Mouse (Mus musculus) spleen, embryonic (tissue): ENCODE results near the gene Ntrk3.

ENCODE experiments used
- CTCF ChIA-PET: fragments of 350-600 bp; sonication (Branson Sonifier 250); formaldehyde crosslinking; loops from one replicate; lab custom pipeline; 2022; lab: Charles Lee

Ntrk3 gene

DNA sequence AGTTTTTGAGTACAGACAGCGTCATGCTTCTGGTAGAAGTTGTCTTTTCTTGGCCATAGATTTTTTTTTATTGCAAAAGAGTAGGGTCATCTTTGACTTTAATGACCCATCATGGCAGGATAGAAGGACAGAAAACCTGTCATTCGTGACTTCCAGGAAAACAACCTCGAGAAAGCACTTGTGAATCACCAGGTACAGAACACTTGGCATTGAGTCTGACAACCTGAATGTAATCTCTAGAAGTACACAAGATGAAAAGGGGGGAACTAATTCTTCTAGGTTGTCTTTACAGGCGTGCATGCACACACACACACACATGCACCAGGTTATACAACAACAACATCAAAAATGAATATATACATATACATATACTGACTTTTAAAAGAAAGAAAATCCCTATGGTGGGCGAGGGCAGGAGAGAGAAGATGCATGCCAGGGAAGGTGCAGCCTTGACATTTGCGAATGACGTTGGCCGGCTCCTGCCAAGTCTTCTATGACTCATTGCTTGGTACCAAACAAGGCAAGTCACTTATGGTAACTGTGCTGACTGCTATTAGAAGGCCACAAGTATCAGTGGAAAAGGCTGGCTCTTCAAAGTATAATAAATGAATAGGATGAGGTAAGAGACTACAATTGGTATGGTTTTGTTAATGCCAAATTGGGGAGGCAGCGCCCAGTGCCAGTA lies 217.4 kb downstream of the Ntrk3 start:
- CTCF ChIA-PET, result no interaction called here

DNA sequence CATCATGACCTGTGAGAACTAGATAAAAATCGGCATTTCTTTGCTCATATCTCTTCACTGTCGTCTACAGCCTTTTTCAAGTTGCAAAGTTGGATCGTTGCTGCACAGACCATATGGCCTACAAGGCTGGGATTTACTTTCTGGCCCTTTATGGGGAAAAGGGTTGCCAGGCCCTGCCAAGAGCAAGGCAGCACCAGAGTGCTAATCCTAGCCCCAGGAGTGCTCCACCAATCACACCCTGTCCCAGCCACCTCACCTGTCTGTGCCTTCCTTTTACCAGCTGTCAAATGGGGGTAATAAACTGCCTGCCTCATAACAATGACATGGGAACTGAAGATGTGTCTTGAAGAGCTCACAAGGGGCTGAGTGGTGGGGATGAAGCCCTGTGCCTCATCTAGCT lies 218.1 kb downstream of the Ntrk3 start:
- CTCF ChIA-PET, result no interaction called here

DNA sequence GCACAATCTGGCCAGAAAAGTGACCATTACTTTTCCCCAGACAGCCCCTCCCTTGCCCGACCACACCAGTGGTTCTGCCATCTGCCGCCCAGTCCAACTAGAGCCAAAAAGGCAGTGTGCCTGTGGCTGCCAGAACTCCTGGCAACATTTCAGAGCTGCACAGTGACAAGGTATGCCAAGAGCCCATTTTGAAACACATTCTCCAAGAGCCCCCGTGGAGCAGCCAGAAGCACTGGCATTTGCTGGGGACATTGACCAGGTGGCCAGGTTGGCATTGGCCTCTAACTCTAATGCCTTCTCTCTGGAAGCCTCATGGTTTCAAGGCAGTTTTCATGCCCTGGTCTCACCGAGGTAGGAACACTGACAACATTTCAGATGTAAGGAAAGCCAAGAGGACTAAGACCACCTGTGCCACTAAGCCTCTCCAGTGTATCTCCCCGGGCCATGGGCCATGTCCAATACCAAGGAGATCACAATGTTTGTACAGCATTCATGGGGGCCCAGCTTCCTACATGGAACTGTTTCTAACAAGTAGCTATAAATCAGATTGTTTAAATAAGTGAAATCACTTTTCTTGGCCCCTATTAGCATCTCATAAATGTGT lies 218.9 kb downstream of the Ntrk3 start:
- CTCF ChIA-PET, result no interaction called here

DNA sequence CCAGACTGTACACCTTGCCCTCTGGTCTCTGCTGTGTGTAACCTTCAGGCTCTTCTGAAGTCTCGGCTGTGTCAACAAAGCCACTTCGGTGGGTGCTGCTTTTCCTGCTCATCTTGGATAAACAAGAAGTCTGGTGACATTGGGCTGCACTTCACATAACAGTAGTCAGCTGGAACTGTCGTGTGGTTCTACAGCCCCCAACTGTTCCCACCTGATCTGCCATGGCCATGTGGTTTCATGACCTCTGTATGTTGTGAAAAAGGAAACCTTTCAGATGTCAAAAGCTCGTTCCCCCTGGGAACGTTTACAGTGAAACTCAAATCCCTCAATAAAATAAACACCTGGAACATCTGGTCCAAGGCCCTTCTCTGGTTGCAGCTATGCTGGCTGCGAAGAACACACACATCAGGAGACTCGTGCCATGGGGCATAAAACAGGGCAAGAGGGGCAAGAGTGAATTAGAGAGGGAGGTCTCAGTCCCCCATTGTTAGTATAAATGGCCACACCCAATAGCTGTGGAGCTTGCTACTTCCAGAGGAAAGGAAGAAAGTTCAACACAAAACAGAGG lies 222.7 kb downstream of the Ntrk3 start:
- CTCF ChIA-PET, result no interaction called here

DNA sequence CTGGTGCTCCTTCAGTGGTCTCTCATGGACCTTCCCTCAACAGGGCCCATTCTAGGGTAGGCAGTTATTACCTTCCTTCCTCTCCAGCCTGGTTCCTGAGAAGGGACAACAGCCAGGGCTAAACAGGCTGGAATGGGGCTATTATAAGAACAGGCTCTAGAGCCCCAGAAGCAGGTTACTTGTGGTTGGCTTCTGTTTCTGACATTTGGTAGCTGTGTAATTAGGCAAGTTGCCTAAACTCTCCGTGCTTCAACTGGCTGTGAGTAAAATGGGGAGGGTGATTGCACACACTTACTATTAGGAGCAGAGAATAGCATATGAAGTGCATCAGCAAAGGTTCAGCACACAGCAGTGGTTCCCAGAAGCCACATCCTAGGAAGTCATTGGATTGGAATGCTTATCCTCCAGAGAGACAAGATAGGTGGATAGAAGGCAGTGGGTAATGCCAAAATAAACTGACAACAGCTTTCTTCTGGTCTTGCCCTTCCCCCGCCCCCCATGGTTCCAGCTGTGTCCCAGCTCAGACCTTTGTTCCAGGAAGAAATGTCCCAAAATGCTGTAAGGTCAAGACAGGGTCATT lies 230.7 kb downstream of the Ntrk3 start:
- CTCF ChIA-PET, result no interaction called here

DNA sequence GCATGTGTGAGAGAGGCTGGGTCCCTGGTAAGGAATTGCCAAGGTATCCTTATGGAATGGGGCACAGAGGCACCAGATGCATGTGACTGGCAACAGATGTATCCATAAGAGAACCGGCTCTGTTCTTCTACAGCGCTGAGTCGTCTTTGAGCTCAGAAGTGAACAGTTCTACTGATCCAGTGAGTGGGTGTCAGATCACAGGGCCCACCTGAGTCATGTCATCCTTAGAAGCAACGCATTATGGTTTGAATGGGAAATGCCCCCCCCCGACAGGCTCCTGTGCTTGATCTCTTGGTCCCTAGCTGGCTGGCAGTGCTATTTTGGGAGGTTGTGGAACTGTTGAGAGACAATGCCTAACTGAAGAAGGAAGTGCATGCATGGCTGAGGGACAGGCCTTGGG lies 236.9 kb downstream of the Ntrk3 start:
- CTCF ChIA-PET, result no interaction called here

DNA sequence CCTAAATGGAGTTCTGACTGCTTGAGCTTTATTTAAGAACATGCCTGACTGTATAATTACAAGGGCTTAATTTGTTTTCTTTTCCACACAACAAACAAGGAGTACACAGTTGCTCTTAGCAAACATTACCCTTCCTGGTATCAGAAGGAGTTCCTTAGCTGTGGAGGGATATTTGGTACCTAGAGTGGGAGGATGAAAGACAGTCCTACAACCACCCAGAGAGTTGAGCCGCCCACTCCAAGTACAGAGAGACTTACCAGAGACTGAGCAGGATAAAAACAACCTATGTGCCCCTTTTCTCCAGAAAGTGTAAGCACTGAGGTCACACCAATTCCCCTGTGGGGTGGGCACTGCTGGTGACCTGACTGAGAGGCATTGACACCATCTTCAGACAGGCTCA lies 237.8 kb downstream of the Ntrk3 start:
- CTCF ChIA-PET, result no interaction called here

DNA sequence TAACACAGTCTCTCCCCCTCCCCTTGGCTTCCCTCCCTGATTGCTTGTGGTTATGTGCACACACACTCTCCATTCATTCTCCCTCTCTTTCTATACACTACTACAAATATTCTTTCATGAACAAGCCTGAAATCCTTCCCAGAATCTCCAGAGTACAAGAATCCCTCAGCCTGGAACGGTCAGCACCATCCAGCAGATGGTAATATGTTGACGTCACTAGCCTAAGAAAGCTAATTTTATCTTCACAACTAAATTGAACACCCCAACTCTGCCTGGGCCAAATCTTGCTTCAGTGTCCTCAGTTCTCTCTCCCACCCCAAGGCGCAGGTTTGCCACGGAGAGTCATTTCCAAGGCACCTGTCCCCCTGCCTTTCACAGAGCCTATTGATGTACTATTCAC lies 239.5 kb downstream of the Ntrk3 start:
- CTCF ChIA-PET, result no interaction called here

DNA sequence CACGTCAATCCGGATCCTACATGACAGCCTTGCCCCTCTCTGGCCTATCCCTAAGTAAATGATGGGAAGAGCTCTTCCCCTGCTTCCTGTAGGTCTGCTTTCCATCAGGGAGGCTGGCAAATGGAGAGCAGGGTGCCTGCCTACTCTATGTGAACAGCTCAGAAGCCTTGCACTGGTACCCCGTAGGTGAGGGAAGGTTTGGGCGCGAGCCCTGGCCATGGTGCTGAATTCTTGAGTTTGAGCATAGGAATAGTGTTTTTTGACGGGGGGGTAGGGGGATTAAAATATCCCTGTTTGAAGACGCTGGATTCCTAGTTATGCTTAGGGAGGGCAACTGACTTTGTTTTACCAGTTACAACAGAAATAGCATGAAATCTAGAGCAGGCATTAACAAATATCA lies 240.0 kb downstream of the Ntrk3 start:
- CTCF ChIA-PET, result no interaction called here

DNA sequence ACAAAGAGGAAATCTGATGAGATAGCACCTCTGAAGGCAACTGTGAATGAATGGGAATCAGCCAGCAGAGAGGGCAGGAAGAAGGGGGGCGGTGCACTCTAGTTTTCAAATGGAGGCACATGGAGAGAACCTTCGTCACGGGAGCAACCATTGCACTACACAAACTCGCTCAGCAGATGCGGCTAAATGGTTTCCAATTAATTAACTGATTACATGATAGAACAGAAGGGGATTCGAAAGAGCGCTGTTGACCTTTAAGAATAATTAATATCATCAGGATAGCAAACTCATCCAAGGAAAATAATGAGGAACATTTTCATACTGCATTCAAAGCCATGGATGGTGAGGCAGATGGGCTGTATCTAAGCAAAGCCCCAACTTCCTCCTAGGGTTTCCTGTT lies 244.2 kb downstream of the Ntrk3 start:
- CTCF ChIA-PET, result no interaction called here

DNA sequence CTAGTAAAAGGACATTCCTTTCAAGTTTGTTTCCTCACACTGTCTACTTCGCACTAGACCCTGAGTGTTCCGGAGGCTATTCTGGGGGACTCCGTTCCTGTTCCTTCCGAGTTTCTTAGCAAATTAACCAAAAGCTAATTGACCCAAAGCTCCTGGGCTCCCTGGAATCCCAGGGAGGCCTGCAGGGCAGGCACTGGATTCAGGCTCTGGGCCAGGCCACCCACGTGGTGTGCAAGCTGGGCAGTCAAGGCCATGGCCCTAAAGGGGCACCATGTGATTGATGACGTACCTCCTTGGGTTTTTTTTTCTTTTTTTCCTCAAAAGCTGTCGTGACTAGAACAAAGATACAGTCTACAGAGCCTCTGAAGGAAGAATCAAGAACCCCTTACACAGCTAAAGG lies 246.6 kb downstream of the Ntrk3 start:
- CTCF ChIA-PET, result no interaction called here

DNA sequence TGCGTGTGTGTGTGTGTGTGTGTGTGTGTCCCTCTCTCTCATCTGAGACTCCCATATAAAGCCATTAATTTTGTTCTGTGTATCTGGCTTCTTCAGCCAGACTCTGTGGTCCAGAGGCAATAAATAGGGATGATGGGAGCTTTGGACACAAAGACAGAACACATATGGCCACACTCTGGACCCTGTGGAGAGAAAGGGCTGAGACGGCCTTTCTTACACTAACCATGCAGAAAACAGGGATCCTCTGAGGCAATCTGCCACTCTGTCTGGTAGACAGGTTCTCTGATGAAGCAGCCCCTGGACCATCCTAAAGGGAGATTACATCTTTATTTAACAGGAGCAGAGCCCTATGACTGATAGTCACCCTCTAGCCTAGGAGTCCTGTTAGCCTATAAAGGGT lies 253.5 kb downstream of the Ntrk3 start:
- CTCF ChIA-PET, result no interaction called here

DNA sequence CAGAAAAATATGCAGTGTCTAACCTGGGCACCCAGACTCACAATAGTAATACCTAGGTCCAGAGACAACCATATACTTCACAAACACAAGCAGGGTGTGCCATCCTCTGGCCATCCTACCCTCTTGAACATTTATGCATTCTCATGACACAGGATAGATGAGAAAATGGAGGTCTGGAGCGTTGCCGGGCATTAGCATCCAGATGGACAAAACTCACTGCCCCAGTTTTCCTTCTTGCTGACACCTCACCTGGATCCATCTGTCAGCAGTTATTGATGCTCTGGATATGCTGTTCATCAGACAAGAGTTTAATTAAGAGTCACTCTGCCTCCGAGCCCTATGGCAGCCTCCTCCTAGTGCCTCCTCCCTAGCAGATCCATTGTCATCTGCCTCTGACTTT lies 254.1 kb downstream of the Ntrk3 start:
- CTCF ChIA-PET, result no interaction called here

DNA sequence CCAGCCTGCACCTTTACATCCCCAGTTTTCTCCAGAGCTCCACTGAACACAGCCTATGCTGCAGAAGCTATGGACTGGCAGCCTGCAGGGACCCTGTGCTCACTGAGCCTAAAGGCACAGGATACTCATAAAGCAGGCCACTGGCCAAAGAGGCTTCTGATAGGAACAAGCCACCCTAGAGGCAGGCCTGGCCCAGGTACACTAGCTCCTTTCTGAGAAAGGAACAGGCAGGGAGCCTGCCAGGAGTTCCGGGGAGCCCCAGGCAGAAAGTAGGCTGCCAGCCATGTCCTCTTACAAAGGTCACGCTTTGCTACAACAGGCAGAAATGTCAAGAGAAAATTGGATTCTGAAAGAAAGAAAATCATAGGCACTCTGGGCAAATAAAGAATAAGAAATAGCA lies 254.8 kb downstream of the Ntrk3 start:
- CTCF ChIA-PET, result no interaction called here

DNA sequence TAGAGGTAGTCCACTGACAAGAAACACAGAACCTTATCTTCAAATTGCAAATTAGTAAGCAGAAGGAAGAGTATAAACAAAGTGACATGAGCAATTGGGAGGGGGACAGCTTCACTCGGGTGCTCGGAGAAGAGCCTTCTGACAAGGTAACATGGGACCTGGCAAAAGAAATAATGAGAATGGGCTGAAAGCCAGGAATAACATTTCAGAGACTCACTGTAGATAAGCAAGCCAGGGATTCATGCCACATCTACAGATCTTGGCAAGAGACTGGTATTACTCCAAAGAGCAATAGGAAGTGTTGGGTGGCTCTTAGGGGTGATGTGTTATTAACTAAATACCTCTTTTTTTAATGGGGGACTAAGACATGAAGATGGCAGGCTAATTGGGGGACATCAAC lies 258.9 kb downstream of the Ntrk3 start:
- CTCF ChIA-PET, result no interaction called here

DNA sequence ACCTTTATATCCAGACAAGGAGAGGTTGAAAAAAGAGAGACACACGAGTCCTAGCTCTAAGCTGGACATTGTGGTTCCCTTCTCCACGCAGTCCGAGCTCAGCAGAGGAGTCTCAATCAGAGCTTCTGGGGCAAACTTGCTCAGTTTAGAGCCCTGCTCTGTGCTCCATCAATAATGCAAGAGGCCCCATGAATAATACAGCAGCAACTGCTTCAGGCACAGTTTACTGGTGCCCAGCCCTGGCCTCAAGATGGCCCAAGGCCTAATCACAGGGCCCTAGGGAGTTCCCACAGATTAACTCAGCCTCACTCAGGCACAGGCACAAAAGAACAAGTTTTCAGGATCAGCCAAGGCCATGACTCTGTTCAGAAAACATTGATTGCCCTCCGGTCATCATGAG lies 266.1 kb downstream of the Ntrk3 start:
- CTCF ChIA-PET, result no interaction called here

DNA sequence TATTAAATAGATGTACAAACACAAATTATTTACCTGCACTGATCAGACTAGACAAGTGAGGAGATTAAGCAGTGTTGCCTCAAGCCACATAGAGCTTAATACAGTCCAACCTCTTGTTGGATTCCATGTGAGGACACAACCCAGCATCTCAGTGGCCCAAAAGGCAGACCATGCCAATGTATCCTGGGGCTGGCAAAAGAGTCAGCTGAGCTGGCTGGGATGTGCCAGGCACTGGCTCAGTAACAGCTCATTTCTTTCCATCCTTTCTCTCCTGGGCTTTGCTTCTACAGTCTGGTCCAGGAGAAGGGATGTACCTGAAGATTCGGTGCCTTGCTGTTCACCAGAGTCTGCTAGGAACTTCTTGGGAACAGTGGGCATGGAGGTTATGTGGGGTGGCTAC lies 266.5 kb downstream of the Ntrk3 start:
- CTCF ChIA-PET, result no interaction called here

DNA sequence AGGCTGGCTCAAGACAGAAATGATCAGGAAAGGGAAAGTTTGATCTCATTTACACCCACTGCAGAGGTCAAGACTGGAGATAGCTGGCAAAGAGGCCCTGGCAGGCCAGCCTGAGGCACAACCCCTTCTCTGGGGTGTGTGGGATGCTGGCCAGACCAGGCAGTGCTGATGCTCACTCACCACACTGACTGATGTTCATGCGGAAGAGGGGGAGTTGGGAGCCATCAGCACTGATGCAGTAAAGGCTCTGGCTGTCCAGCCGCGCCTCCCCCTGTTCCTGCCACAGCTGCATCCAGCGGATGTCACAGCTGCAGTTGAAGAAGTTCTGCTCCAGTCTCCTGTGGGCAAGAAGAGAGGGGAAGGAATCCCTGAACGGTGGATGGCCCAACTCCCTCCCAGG lies 275.2 kb downstream of the Ntrk3 start:
- CTCF ChIA-PET, result no interaction called here

DNA sequence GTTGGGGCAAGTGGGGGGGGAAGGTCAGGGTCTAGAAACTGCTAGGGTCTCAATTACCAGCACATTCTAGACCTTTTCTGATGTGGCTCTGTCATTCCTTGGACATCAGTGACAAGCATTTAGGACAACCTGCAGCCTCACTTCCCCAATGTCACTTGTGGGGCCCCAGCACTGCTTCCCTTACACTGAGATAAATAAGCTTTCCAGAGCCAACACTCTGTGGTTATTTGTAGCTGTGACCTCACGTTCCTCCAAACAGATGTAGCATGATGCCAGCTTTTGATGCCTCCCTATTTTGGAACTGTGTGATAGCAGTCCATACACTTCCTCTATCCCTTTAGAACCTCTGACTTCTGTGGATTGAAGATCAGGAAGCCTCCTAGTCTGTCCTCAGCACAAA lies 278.8 kb downstream of the Ntrk3 start:
- CTCF ChIA-PET, result no interaction called here

DNA sequence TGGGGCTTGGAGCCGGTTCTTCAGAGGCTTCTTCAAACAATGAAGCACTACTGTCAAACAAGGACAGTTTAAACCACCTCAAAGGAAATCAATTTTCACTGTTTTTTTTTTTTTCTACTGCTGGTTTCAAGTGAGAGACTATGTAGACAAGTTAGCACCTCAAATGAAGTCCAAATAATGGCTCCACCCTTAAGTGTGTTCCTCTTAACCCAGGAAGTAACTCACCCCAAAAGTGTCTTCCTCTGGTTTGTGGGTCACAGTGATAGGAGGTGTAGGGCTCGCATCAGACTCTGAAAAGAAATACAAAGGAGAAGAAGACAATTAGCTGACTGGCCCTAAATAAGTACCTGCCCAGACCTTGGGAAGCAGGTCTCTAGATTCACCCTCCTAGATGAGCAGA lies 286.1 kb downstream of the Ntrk3 start:
- CTCF ChIA-PET, result no interaction called here

DNA sequence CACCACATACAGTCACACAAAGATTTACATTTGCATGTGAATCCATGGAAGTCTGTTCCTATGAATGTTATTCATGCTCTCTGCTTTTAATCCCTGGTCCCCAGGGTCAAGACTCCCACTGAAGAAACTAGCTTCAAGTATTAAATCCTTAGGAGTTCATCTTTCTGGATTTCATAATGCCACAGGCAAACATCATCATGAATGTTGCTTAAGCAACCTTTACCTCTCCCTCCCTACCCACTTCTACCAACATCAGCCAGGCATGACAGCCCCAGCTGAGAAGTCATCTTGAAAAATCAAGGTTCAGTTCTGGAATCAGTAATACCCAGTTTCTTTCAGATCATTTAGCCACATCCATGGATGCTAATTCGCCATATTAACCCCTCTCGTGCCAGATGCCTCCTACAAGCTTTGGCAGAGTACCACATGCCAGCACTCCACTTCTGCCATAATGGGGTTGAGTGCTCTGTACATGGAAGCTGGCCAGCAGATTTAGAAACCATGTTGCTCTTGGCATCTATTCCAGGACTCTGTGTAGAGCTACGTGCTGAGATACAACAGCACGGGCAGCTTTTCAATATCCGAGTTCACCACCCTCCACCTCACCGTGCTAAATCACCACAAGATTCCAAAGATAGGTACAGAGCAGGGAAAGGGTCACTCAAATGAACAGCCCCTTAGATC lies 287.8 kb downstream of the Ntrk3 start:
- CTCF ChIA-PET, result no interaction called here

DNA sequence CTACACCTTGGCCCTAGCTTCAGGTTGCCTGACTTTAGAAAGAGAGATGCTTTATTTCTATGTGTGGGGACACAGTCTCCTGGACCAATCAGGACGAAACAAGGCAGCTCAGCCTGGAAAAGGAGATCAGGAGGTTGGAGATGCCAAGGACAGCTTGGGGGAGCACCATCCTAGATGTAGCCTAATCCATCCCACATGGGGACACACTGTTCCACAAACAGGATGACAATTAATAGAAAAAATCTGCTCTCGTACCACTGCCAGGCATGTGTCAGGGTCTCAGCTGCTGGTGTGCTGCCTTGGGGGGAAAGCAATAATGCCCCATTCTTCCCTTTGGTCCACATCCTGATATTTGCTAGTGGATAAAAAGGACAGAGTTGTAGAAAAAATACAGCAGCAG lies 289.0 kb downstream of the Ntrk3 start:
- CTCF ChIA-PET, result no interaction called here
